Mouse (Mus musculus): ENCODE data around the gene Sfn. TPM values are rescaled to one million over a fixed set of nuclear protein-coding genes. Genes with fewer than 3 reads are reported as not detected.

Gene Sfn
- polyA plus RNA-seq, 1 experiment from 2014 or later = 339 TPM

GRCm38 (mm10) chr4:133626221-133626620, 24.3 kb upstream of the Sfn start:
- Histone ChIP-seq H3K9ac (ENCODE audit: low read length) (no peak overlapping the region), H3K4me2 (ENCODE audit: low read depth, low read length) (no peak overlapping the region), H3K36me3 (ENCODE audit: control insufficient read depth, insufficient read depth, low read length) (no peaks in the 10 kb centered on the region), H3K27me3 (ENCODE audit: control insufficient read depth, insufficient read depth, low read length) (no peaks in the 10 kb centered on the region), H3K4me1 (ENCODE audit: control insufficient read depth, insufficient read depth, low read length) (peaks cover 6% of the 10 kb centered on the region; the same call in 1 of the 2 replicates), H3K27ac (ENCODE audit: low read length) (peak overlapping the region; percentile 46), H3K4me3 (replicated peaks; ENCODE audit: low read length) (no peak overlapping the region), H3K9me3 (replicated peaks; ENCODE audit: control insufficient read depth, low read length) (no peaks in the 10 kb centered on the region)
- ATAC-seq (ENCODE audit: insufficient read depth, low FRiP score) = no peak
- 65% methylated on average over 5 of the region's 5 CpGs for WGBS

- 65% methylated on average over 11 of the region's 11 CpGs for WGBS
- Histone ChIP-seq H3K27ac (ENCODE audit: low read length) (peak overlapping the region; percentile 72), H3K4me3 (replicated peaks; ENCODE audit: low read length) (no peak overlapping the region), H3K27me3 (ENCODE audit: control insufficient read depth, insufficient read depth, low read length) (no peaks in the 10 kb centered on the region), H3K36me3 (ENCODE audit: control insufficient read depth, insufficient read depth, low read length) (no peaks in the 10 kb centered on the region), H3K9ac (ENCODE audit: low read length) (no peak overlapping the region), H3K4me1 (ENCODE audit: control insufficient read depth, insufficient read depth, low read length) (peaks cover 4% of the 10 kb centered on the region; the same call in 1 of the 2 replicates), H3K9me3 (replicated peaks; ENCODE audit: control insufficient read depth, low read length) (no peaks in the 10 kb centered on the region), H3K4me2 (ENCODE audit: low read depth, low read length) (no peak overlapping the region)
- ATAC-seq (ENCODE audit: insufficient read depth, low FRiP score) = peak; percentile 39; the same call in 1 of the 2 replicates
These were observed 23.7 kb upstream of the Sfn start for GRCm38 (mm10) chr4:133625621-133626071.

GRCm38 (mm10) chr4:133624830-133625229, 22.9 kb upstream of the Sfn start:
- H3K9ac ChIP-seq (ENCODE audit: low read length) = no peak overlapping the region
- H3K4me1 ChIP-seq (ENCODE audit: control insufficient read depth, insufficient read depth, low read length) = peaks cover 4% of the 10 kb centered on the region; the same call in 1 of the 2 replicates
- 83% methylated on average over 7 of the region's 7 CpGs for WGBS
- no peak overlapping the region for H3K27ac ChIP-seq (ENCODE audit: low read length)
- H3K4me3 ChIP-seq (replicated peaks; ENCODE audit: low read length) = no peak overlapping the region
- no peaks in the 10 kb centered on the region for H3K36me3 ChIP-seq (ENCODE audit: control insufficient read depth, insufficient read depth, low read length)
- H3K27me3 ChIP-seq (ENCODE audit: control insufficient read depth, insufficient read depth, low read length) = no peaks in the 10 kb centered on the region
- H3K9me3 ChIP-seq (replicated peaks; ENCODE audit: control insufficient read depth, low read length) = no peaks in the 10 kb centered on the region
- no peak for ATAC-seq (ENCODE audit: insufficient read depth, low FRiP score)
- no peak overlapping the region for H3K4me2 ChIP-seq (ENCODE audit: low read depth, low read length)

- Histone ChIP-seq H3K9me3 (replicated peaks; ENCODE audit: control insufficient read depth, low read length) (no peaks in the 10 kb centered on the region), H3K9ac (ENCODE audit: low read length) (no peak overlapping the region), H3K36me3 (ENCODE audit: control insufficient read depth, insufficient read depth, low read length) (no peaks in the 10 kb centered on the region), H3K4me1 (ENCODE audit: control insufficient read depth, insufficient read depth, low read length) (peaks cover 4% of the 10 kb centered on the region; the same call in 1 of the 2 replicates), H3K27ac (ENCODE audit: low read length) (no peak overlapping the region), H3K4me3 (replicated peaks; ENCODE audit: low read length) (no peak overlapping the region), H3K4me2 (ENCODE audit: low read depth, low read length) (no peak overlapping the region), H3K27me3 (ENCODE audit: control insufficient read depth, insufficient read depth, low read length) (no peaks in the 10 kb centered on the region)
- ATAC-seq (ENCODE audit: insufficient read depth, low FRiP score) = no peak
- WGBS = 70% methylated on average over 11 of the region's 11 CpGs
These were observed 20.3 kb upstream of the Sfn start for GRCm38 (mm10) chr4:133622161-133622695.

- H3K4me1 ChIP-seq (ENCODE audit: control insufficient read depth, insufficient read depth, low read length) = no peaks in the 10 kb centered on the region
- no peak overlapping the region for H3K9ac ChIP-seq (ENCODE audit: low read length)
- WGBS = 87% methylated on average over 8 of the region's 8 CpGs
- no peak overlapping the region for H3K27ac ChIP-seq (ENCODE audit: low read length)
- H3K4me3 ChIP-seq (replicated peaks; ENCODE audit: low read length) = no peak overlapping the region
- H3K4me2 ChIP-seq (ENCODE audit: low read depth, low read length) = no peak overlapping the region
- no peaks in the 10 kb centered on the region for H3K36me3 ChIP-seq (ENCODE audit: control insufficient read depth, insufficient read depth, low read length)
- no peaks in the 10 kb centered on the region for H3K27me3 ChIP-seq (ENCODE audit: control insufficient read depth, insufficient read depth, low read length)
- no peaks in the 10 kb centered on the region for H3K9me3 ChIP-seq (replicated peaks; ENCODE audit: control insufficient read depth, low read length)
- ATAC-seq (ENCODE audit: insufficient read depth, low FRiP score) = no peak
These were observed 18.7 kb upstream of the Sfn start for GRCm38 (mm10) chr4:133620668-133621067.

- Histone ChIP-seq H3K27ac (ENCODE audit: low read length) (no peak overlapping the region), H3K9me3 (replicated peaks; ENCODE audit: control insufficient read depth, low read length) (no peaks in the 10 kb centered on the region), H3K27me3 (ENCODE audit: control insufficient read depth, insufficient read depth, low read length) (no peaks in the 10 kb centered on the region), H3K9ac (ENCODE audit: low read length) (no peak overlapping the region), H3K4me2 (ENCODE audit: low read depth, low read length) (no peak overlapping the region), H3K4me3 (replicated peaks; ENCODE audit: low read length) (no peak overlapping the region), H3K36me3 (ENCODE audit: control insufficient read depth, insufficient read depth, low read length) (no peaks in the 10 kb centered on the region), H3K4me1 (ENCODE audit: control insufficient read depth, insufficient read depth, low read length) (no peaks in the 10 kb centered on the region)
- 62% methylated on average over 4 of the region's 4 CpGs for WGBS
- no peak for ATAC-seq (ENCODE audit: insufficient read depth, low FRiP score)
These were observed 17.6 kb upstream of the Sfn start for GRCm38 (mm10) chr4:133619473-133620136.

- Histone ChIP-seq H3K27me3 (ENCODE audit: control insufficient read depth, insufficient read depth, low read length) (no peaks in the 10 kb centered on the region), H3K36me3 (ENCODE audit: control insufficient read depth, insufficient read depth, low read length) (0 out of 2 replicates have a peak, but pooled peaks cover 1% of the 10 kb centered on the region), H3K4me2 (ENCODE audit: low read depth, low read length) (no peak overlapping the region), H3K9me3 (replicated peaks; ENCODE audit: control insufficient read depth, low read length) (no peaks in the 10 kb centered on the region), H3K27ac (ENCODE audit: low read length) (no peak overlapping the region), H3K4me1 (ENCODE audit: control insufficient read depth, insufficient read depth, low read length) (no peaks in the 10 kb centered on the region), H3K9ac (ENCODE audit: low read length) (no peak overlapping the region), H3K4me3 (replicated peaks; ENCODE audit: low read length) (no peak overlapping the region)
- WGBS = 91% methylated on average over 11 of the region's 11 CpGs
- ATAC-seq (ENCODE audit: insufficient read depth, low FRiP score) = no peak
These were observed 16.0 kb upstream of the Sfn start for GRCm38 (mm10) chr4:133617936-133618335.

- Histone ChIP-seq H3K4me2 (ENCODE audit: low read depth, low read length) (no peak overlapping the region), H3K9ac (ENCODE audit: low read length) (no peak overlapping the region), H3K4me1 (ENCODE audit: control insufficient read depth, insufficient read depth, low read length) (no peaks in the 10 kb centered on the region), H3K4me3 (replicated peaks; ENCODE audit: low read length) (no peak overlapping the region), H3K27me3 (ENCODE audit: control insufficient read depth, insufficient read depth, low read length) (no peaks in the 10 kb centered on the region), H3K36me3 (ENCODE audit: control insufficient read depth, insufficient read depth, low read length) (peaks cover 14% of the 10 kb centered on the region), H3K27ac (ENCODE audit: low read length) (no peak overlapping the region), H3K9me3 (replicated peaks; ENCODE audit: control insufficient read depth, low read length) (no peaks in the 10 kb centered on the region)
- WGBS = 79% methylated on average over 10 of the region's 10 CpGs
- no peak for ATAC-seq (ENCODE audit: insufficient read depth, low FRiP score)
These were observed 13.4 kb upstream of the Sfn start for GRCm38 (mm10) chr4:133615416-133615815.

GRCm38 (mm10) chr4:133614274-133614761, 12.3 kb upstream of the Sfn start:
- H3K4me3 ChIP-seq (replicated peaks; ENCODE audit: low read length) = no peak overlapping the region
- no peak overlapping the region for H3K9ac ChIP-seq (ENCODE audit: low read length)
- H3K36me3 ChIP-seq (ENCODE audit: control insufficient read depth, insufficient read depth, low read length) = peaks cover 14% of the 10 kb centered on the region
- H3K9me3 ChIP-seq (replicated peaks; ENCODE audit: control insufficient read depth, low read length) = no peaks in the 10 kb centered on the region
- H3K4me2 ChIP-seq (ENCODE audit: low read depth, low read length) = no peak overlapping the region
- H3K27ac ChIP-seq (ENCODE audit: low read length) = peak overlapping the region; percentile 27; the same call in 1 of the 2 replicates
- WGBS = 81% methylated on average over 8 of the region's 8 CpGs
- H3K27me3 ChIP-seq (ENCODE audit: control insufficient read depth, insufficient read depth, low read length) = no peaks in the 10 kb centered on the region
- no peaks in the 10 kb centered on the region for H3K4me1 ChIP-seq (ENCODE audit: control insufficient read depth, insufficient read depth, low read length)
- peak; percentile 45; the same call in 1 of the 2 replicates for ATAC-seq (ENCODE audit: insufficient read depth, low FRiP score)

All from stomach, embryonic 16.5 days (tissue).